Mouse (Mus musculus) B cell, adult 62 days (primary cell): ENCODE data around the gene Parp8. TPM values are rescaled to one million over a fixed set of nuclear protein-coding genes. Genes with fewer than 3 reads are reported as not detected.

Experiments used
- total RNA-seq: library from RNA; stranded (reverse); gene quantifications from 4 replicates; pipeline ENCODE4 v1.2.4, GENCODE M21; 2023

Gene Parp8
- total RNA-seq: 39.5 to 53.1 TPM (median 46.0 TPM) in 4 replicates

GRCm38 (mm10) chr13:117025226-117026067 is at the start of gene Parp8:
Gene Parp8, minus strand, starts transcription at chr13:117025537.

Other genes with a start within 250 kb of the Parp8 start
- gene Emb, start 183.0 kb upstream of the Parp8 start, total RNA-seq: 8.3 to 12.7 TPM (median 11.3 TPM) in 4 replicates
- gene Gm17509, start 195.5 kb upstream of the Parp8 start, total RNA-seq: 0.24 TPM in 1 of 4 replicates, not detected in the others